Mouse (Mus musculus): ENCODE measurements around the gene Foxd3. TPM values are rescaled to one million over a fixed set of nuclear protein-coding genes. Genes with fewer than 3 reads are reported as not detected.

The Foxd3 gene
- polyA plus RNA-seq, 1 experiment, result 1.1 TPM

DNA sequence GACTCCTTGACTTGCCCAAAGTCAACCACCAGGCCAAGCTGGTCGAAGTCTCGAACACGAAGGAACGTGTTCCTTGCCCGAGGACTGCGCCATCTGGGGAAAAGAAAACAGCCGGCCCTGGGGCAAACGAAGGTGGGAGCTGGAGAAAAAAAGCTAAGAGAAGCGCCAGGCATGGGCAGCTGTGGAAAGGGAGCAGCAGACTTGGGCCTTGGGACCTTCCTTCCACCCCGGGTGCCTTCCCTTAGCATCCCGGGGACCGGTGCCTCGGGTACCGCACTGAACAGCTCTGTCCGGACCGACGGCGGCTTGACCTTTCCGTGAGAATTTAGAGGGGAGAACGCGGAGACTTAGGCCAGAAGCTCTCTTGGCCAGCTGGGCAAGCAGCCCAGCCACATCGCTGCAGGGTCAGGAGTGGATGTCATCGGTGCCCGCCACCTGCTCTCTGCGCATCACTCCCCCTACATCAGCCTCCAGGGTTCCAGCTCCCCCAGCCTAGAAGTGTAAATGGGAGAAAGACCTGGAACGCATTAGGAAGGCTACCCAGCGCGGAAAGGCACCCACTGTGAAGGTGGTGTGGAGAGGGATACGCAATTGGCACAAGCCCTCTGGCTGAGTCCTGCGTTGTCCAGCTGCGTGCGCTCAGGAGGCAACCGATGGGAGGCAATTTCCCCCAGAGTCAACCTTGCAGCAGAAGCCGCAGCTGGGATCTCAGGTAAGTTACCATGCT, 6.9 kb downstream of the Foxd3 start:
- H3K4me1 ChIP-seq (ENCODE audit: control insufficient read depth, insufficient read depth, insufficient read length, low read length), result 0 out of 2 replicates have a peak, but pooled peaks cover under 1% of the 10 kb centered on the region
- TF ChIP-seq CTCF (IDR thresholded peaks at IDR 0.05; ENCODE audit: extremely low read depth, insufficient read length, insufficient replicate concordance, low read depth, low read length), result no peak
- TF ChIP-seq POLR2A (IDR thresholded peaks at IDR 0.05; ENCODE audit: low read depth, low read length), result no peak
- 7% methylated on average over 34 of the region's 34 CpGs for WGBS
- H3K4me3 ChIP-seq (ENCODE audit: low read depth, low read length), result no peak overlapping the region
- peaks cover 38% of the 10 kb centered on the region for H3K27me3 ChIP-seq (ENCODE audit: control insufficient read depth, insufficient read depth, low read length)
- H3K36me3 ChIP-seq (ENCODE audit: control insufficient read depth, insufficient read depth, low read length), result no peaks in the 10 kb centered on the region
- H3K27ac ChIP-seq (ENCODE audit: insufficient read depth, low read depth, low read length), result no peak overlapping the region

DNA sequence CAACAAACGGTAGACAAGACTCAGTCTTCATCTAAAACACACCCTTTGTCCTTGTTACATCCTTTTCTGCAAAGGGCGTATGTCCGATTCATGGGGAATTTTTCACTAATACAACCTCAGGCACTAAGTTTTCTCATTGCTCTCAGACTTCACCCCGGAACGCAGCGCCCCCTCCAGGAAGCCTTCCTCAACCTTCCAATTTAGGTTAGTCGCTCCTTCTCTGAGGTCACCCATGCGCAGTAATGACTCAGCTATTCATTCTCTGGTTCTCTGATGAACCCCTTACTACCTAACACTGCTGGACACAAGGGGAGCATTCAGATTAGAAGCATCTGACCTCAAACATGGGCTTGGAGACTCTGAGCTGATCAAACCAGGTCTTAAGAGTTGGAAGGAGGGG, 7.6 kb downstream of the Foxd3 start:
- TF ChIP-seq POLR2A (IDR thresholded peaks at IDR 0.05; ENCODE audit: low read depth, low read length) (no peak), CTCF (IDR thresholded peaks at IDR 0.05; ENCODE audit: extremely low read depth, insufficient read length, insufficient replicate concordance, low read depth, low read length) (no peak)
- H3K4me1 ChIP-seq (ENCODE audit: control insufficient read depth, insufficient read depth, insufficient read length, low read length), result no peaks in the 10 kb centered on the region
- H3K27ac ChIP-seq (ENCODE audit: insufficient read depth, low read depth, low read length), result no peak overlapping the region
- no peaks in the 10 kb centered on the region for H3K36me3 ChIP-seq (ENCODE audit: control insufficient read depth, insufficient read depth, low read length)
- no peak overlapping the region for H3K4me3 ChIP-seq (ENCODE audit: low read depth, low read length)
- 18% methylated on average over 8 of the region's 8 CpGs for WGBS
- H3K27me3 ChIP-seq (ENCODE audit: control insufficient read depth, insufficient read depth, low read length), result peaks cover 34% of the 10 kb centered on the region

DNA sequence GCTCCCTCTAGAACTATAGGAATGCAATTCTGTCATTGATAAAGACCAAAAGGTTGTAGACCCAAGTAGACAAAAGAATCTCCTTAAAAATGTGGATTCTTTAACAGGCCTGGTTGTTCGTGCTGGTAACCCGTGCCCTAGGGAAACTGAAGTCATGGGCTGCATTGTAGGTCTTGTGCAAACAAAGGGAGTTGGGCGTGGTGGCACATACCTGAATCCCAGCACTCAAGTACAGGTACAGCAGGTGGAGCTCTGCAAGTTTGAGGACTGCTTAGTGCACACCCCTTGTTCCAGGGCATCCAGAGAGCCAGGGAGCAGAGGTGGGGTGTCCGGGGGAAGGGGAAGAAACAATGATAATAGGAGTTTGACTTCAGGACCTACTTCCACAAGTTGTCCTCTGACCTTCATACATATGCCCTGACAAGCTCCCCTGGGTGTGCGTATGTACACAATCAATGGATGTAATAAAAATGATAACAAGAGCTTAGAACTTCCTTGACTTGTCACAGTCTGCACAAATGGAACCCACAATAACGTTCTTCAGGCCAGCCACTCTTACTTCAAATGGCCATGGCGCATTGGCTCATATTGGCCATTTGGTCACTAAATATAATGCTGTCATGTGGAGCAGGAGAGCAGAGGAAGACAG, 14.2 kb downstream of the Foxd3 start:
- TF ChIP-seq POLR2A (IDR thresholded peaks at IDR 0.05; ENCODE audit: low read depth, low read length) (no peak), CTCF (IDR thresholded peaks at IDR 0.05; ENCODE audit: extremely low read depth, insufficient read length, insufficient replicate concordance, low read depth, low read length) (no peak)
- 33% methylated on average over 7 of the region's 7 CpGs for WGBS
- Histone ChIP-seq H3K4me3 (ENCODE audit: low read depth, low read length) (no peak overlapping the region), H3K27ac (ENCODE audit: insufficient read depth, low read depth, low read length) (no peak overlapping the region), H3K36me3 (ENCODE audit: control insufficient read depth, insufficient read depth, low read length) (no peaks in the 10 kb centered on the region), H3K27me3 (ENCODE audit: control insufficient read depth, insufficient read depth, low read length) (no peaks in the 10 kb centered on the region), H3K4me1 (ENCODE audit: control insufficient read depth, insufficient read depth, insufficient read length, low read length) (peaks cover 9% of the 10 kb centered on the region; the same call in 1 of the 2 replicates)

DNA sequence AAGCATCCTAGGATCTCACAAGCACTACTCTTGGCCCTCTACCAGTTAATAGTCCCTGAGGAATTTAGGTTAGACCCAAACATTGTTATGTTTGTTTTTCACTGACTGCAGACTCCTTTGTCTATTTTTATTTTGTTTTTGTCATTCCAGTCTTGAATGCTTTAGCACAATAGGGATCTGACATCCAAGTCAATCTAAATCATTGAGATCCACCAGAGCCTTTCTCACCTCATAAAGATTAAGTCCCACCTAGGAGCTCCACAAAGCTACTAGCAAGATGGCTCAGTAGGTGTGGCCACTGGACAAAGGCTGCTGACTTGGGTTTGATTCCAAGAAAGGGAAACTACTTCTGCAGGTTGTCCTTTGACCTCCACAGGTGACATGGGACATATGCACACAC, 19.1 kb downstream of the Foxd3 start:
- no peak overlapping the region for H3K27ac ChIP-seq (ENCODE audit: insufficient read depth, low read depth, low read length)
- H3K4me1 ChIP-seq (ENCODE audit: control insufficient read depth, insufficient read depth, insufficient read length, low read length), result peaks cover 10% of the 10 kb centered on the region; the same call in 1 of the 2 replicates
- H3K27me3 ChIP-seq (ENCODE audit: control insufficient read depth, insufficient read depth, low read length), result no peaks in the 10 kb centered on the region
- TF ChIP-seq CTCF (IDR thresholded peaks at IDR 0.05; ENCODE audit: extremely low read depth, insufficient read length, insufficient replicate concordance, low read depth, low read length), result no peak
- TF ChIP-seq POLR2A (IDR thresholded peaks at IDR 0.05; ENCODE audit: low read depth, low read length), result no peak
- no peaks in the 10 kb centered on the region for H3K36me3 ChIP-seq (ENCODE audit: control insufficient read depth, insufficient read depth, low read length)
- H3K4me3 ChIP-seq (ENCODE audit: low read depth, low read length), result no peak overlapping the region

DNA sequence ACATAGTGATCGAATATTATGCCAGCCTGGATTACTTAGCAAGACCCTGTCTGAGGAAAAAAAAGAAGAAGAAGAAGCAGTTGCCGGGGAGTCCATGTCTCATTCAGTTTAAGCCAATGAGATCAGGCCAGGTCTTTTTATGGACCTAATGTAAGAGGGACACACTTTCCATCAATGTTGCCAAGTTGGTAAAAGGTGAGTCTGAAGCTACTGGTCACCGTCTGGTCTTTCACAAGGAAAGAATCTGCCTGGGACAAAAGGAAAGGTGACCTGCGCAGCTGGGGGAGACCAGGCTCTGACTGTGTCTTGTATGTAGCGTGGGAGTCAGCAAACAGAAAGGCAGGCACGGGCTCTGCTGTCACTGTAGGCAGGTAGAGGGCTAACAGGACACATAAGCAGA, 27.8 kb downstream of the Foxd3 start:
- 84% methylated on average over 6 of the region's 6 CpGs for WGBS
- H3K27me3 ChIP-seq (ENCODE audit: control insufficient read depth, insufficient read depth, low read length), result no peaks in the 10 kb centered on the region
- H3K4me1 ChIP-seq (ENCODE audit: control insufficient read depth, insufficient read depth, insufficient read length, low read length), result peaks cover 3% of the 10 kb centered on the region
- no peak overlapping the region for H3K27ac ChIP-seq (ENCODE audit: insufficient read depth, low read depth, low read length)
- TF ChIP-seq POLR2A (IDR thresholded peaks at IDR 0.05; ENCODE audit: low read depth, low read length) (no peak), CTCF (IDR thresholded peaks at IDR 0.05; ENCODE audit: extremely low read depth, insufficient read length, insufficient replicate concordance, low read depth, low read length) (no peak)
- H3K4me3 ChIP-seq (ENCODE audit: low read depth, low read length), result no peak overlapping the region
- no peaks in the 10 kb centered on the region for H3K36me3 ChIP-seq (ENCODE audit: control insufficient read depth, insufficient read depth, low read length)

DNA sequence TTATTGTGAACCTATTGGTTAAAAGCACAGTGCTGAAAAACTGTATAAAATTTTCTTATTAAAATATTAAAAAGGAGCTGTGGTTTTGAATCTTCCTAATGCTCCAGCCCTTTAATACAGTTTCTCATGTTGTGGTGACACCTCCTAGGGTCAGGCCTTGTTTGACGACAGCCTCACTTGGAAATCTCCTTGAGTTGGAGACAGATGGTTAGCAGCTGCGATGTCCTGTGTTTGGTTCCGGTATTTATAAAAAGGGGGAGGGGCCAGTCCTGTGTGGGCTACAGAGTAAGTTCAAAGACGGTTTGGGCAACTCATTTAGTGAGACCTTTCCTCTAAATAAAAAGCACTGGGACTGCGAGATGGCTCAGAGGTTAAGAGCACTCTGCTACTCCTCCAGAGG, 30.2 kb downstream of the Foxd3 start:
- Histone ChIP-seq H3K27me3 (ENCODE audit: control insufficient read depth, insufficient read depth, low read length) (no peaks in the 10 kb centered on the region), H3K36me3 (ENCODE audit: control insufficient read depth, insufficient read depth, low read length) (no peaks in the 10 kb centered on the region), H3K27ac (ENCODE audit: insufficient read depth, low read depth, low read length) (no peak overlapping the region), H3K4me3 (ENCODE audit: low read depth, low read length) (no peak overlapping the region), H3K4me1 (ENCODE audit: control insufficient read depth, insufficient read depth, insufficient read length, low read length) (peaks cover 3% of the 10 kb centered on the region)
- 56% methylated on average over 5 of the region's 5 CpGs for WGBS
- TF ChIP-seq CTCF (IDR thresholded peaks at IDR 0.05; ENCODE audit: extremely low read depth, insufficient read length, insufficient replicate concordance, low read depth, low read length) (no peak), POLR2A (IDR thresholded peaks at IDR 0.05; ENCODE audit: low read depth, low read length) (no peak)

Other genes with a start within 250 kb of the Foxd3 start
- 1.6 and 2.0 TPM in 2 replicates for gene Alg6, start 59.4 kb downstream of the Foxd3 start, polyA plus RNA-seq (2012; rRNA removed)
- gene Efcab7, start 172.9 kb downstream of the Foxd3 start, polyA plus RNA-seq (2012; rRNA removed), result 0.18 TPM in 1 of 2 replicates, not detected in the other

Data from small intestine, adult 2 months (tissue).